Mouse (Mus musculus) midbrain, embryonic 16.5 days (tissue): Measurements from ENCODE around the gene Klre1. TPM values are rescaled to one million over a fixed set of nuclear protein-coding genes. Genes with fewer than 3 reads are reported as not detected.
"Not testable (repeated sequence)": the region's sequence is repeated elsewhere in the genome, so short reads cannot be mapped to it uniquely, and the experiment has no call there.

Experiments
- ATAC-seq: fragments of 200-750 bp; cut with Nextera tagmentation; 2 replicates; pipeline ENCODE4 v1.8.0; 2017; ENCODE audit warnings: moderate TSS enrichment
- H3K27ac ChIP-seq: fragments of 300-500 bp; sonication (generic); 2 replicates; pipeline ENCODE4 v1.5.1; 2014; ENCODE audit warnings: mild to moderate bottlenecking, low read length, mixed read lengths
- H3K27me3 ChIP-seq: fragments of 300-500 bp; sonication (generic); 2 replicates; pipeline ENCODE4 v1.6.1; 2014; ENCODE audit warnings: low read depth, low read length, mixed read lengths; ENCODE audit not compliant: control insufficient read depth, insufficient read depth
- H3K36me3 ChIP-seq: fragments of 300-500 bp; sonication (generic); 2 replicates; pipeline ENCODE4 v1.6.1; 2014; ENCODE audit warnings: mild to moderate bottlenecking, low read length, moderate library complexity, mixed read lengths; ENCODE audit not compliant: control insufficient read depth, insufficient read depth
- H3K4me1 ChIP-seq: fragments of 300-500 bp; sonication (generic); 2 replicates; pipeline ENCODE4 v1.6.1; 2014; ENCODE audit warnings: mild to moderate bottlenecking, low read length, mixed read lengths; ENCODE audit not compliant: control insufficient read depth, insufficient read depth
- H3K4me2 ChIP-seq: fragments of 300-500 bp; sonication (generic); 2 replicates; pipeline ENCODE4 v1.6.1; 2014; ENCODE audit warnings: mild to moderate bottlenecking, low read length, mixed read lengths
- H3K4me3 ChIP-seq: fragments of 300-500 bp; sonication (generic); 2 replicates; pipeline ENCODE4 v1.5.1; 2014; ENCODE audit warnings: low read depth, mild to moderate bottlenecking, low read length, moderate library complexity, mixed read lengths
- H3K9ac ChIP-seq: fragments of 300-500 bp; sonication (generic); 2 replicates; pipeline ENCODE4 v1.6.1; 2014; ENCODE audit warnings: low read depth, low read length, mixed read lengths
- H3K9me3 ChIP-seq: fragments of 300-500 bp; sonication (generic); replicated peaks from 2 replicates; pipeline ENCODE4 v1.6.1; 2014; ENCODE audit warnings: mild to moderate bottlenecking, low read length, mixed read lengths; ENCODE audit not compliant: control insufficient read depth, poor library complexity, severe bottlenecking
- WGBS: fragments of 180-500 bp; shearing (Covaris S2); extraction: QIAGEN DNeasy Blood & Tissue Kit; methylation state at CpG from one replicate; pipeline ENCODE4 v1.1.7; 2014; 5-methylcytosine and 5-hydroxymethylcytosine counted together
- polyA plus RNA-seq: library from polyadenylated mRNA; unstranded; fragments of >200 nt; fragmentation: Nextera tagmentation; extraction: Ambion mirVana; gene quantifications from 2 replicates; pipeline ENCODE4 v1.2.1, GENCODE M21; 2015

The Klre1 gene
- polyA plus RNA-seq, 1 experiment from 2014 or later, result not detected

- H3K4me2 ChIP-seq, result no peak overlapping the region
- no peaks in the 10 kb centered on the region for H3K36me3 ChIP-seq
- H3K9me3 ChIP-seq, result no peaks in the 10 kb centered on the region
- H3K27ac ChIP-seq, result no peak overlapping the region
- H3K4me1 ChIP-seq, result no peaks in the 10 kb centered on the region
- no peaks in the 10 kb centered on the region for H3K27me3 ChIP-seq
- ATAC-seq, result no peak
- H3K4me3 ChIP-seq, result no peak overlapping the region
- WGBS, result 88% methylated on average over 2 of the region's 2 CpGs
- no peak overlapping the region for H3K9ac ChIP-seq
Observed at GRCm38 (mm10) chr6:129565257-129565656, 12.4 kb upstream of the Klre1 start.

- Histone ChIP-seq H3K36me3 (no peaks in the 10 kb centered on the region), H3K4me3 (no peak overlapping the region), H3K27me3 (no peaks in the 10 kb centered on the region), H3K4me1 (no peaks in the 10 kb centered on the region), H3K4me2 (no peak overlapping the region), H3K9me3 (no peaks in the 10 kb centered on the region), H3K27ac (no peak overlapping the region), H3K9ac (no peak overlapping the region)
- ATAC-seq, result no peak
- 41% methylated on average over 2 of the region's 2 CpGs for WGBS
Observed at GRCm38 (mm10) chr6:129575315-129575714, 2.4 kb upstream of the Klre1 start.

DNA sequence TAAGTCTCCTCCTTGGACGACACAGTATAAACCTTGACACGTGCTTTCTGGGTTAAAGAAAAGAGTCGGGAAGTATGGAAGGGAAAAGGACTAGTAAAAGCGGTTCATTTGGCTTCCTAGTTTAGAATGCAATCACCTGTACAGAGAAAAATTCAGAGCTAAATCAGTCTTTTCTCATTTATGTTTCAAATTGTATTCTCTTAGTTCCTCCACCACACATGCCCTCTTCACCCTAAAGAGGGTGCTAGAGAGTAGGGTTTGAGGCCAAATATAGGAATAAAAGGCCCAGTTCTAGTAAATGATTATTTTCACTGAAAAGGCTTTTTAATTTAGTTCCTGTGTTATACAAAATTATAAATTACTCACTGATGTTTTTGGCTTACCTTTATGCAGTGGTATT, 3.6 kb downstream of the Klre1 start:
- no peak overlapping the region for H3K27ac ChIP-seq
- no peak for ATAC-seq

GRCm38 (mm10) chr6:129581896-129582295, 4.2 kb downstream of the Klre1 start:
- Histone ChIP-seq H3K9me3 (no peaks in the 10 kb centered on the region), H3K36me3 (no peaks in the 10 kb centered on the region), H3K9ac (no peak overlapping the region), H3K4me3 (no peak overlapping the region), H3K4me1 (no peaks in the 10 kb centered on the region), H3K27ac (no peak overlapping the region), H3K4me2 (no peak overlapping the region), H3K27me3 (no peaks in the 10 kb centered on the region)
- ATAC-seq, result no peak
- 87% methylated on average over 4 of the region's 4 CpGs for WGBS

More for the DNA sequence above, 3.6 kb downstream of the Klre1 start:
- Histone ChIP-seq H3K27me3 (no peaks in the 10 kb centered on the region), H3K36me3 (no peaks in the 10 kb centered on the region), H3K4me2 (no peak overlapping the region), H3K9ac (no peak overlapping the region), H3K9me3 (no peaks in the 10 kb centered on the region), H3K4me1 (no peaks in the 10 kb centered on the region), H3K4me3 (no peak overlapping the region)
- 67% methylated on average over 4 of the region's 4 CpGs for WGBS

DNA sequence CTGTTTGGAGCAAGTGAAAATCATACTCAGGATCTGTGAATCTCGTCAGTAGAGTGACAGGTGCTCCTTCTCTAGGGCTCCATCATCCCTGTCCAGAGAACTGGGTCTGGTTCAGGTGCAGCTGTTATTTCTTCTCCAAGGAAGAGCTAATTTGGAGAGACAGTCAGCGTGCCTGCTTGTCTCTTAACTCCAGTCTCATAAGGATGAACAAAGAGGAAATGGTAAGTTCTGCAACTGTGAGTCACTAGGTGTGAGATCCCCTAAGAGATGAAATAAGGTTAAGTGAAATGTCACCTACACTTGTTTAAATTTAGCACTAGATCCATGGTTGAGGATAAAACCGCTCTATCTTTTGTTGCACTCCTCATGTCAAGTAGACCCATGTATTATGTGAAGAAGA, 5.3 kb downstream of the Klre1 start:
- no peak overlapping the region for H3K4me2 ChIP-seq
- no peaks in the 10 kb centered on the region for H3K27me3 ChIP-seq
- no peak overlapping the region for H3K4me3 ChIP-seq
- no peak overlapping the region for H3K27ac ChIP-seq
- 78% methylated on average over 3 of the region's 3 CpGs for WGBS
- H3K9me3 ChIP-seq, result no peaks in the 10 kb centered on the region
- H3K4me1 ChIP-seq, result no peaks in the 10 kb centered on the region
- no peak for ATAC-seq
- no peaks in the 10 kb centered on the region for H3K36me3 ChIP-seq
- H3K9ac ChIP-seq, result no peak overlapping the region

DNA sequence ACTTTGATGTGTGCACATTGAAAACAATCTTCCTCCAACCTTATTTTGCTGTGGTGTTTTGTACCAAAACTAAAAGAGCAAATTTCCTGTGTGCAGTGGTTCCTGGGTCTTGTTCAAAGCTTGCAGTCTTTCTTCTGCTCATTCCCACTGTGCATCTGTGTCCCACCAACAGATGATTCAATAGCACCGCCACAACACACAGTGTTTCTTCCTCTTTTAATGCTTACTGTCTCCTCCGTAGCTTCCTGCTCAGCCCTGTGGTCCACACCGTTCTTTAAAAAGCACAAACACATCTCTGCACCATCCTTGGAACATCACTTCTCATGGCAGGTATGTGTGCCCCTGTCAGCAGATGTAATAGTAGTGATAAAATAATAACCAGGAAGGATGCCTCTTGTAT, 13.8 kb downstream of the Klre1 start, which contains the start of gene Klrd1:
TSS of gene Klrd1 (plus strand) at position 275 of the 400 bp plus-strand sequence.
- no peak within 1 kb of the TSS for H3K9ac ChIP-seq
- H3K27ac ChIP-seq, result no peak within 1 kb of the TSS
- 80% methylated on average over 3 of the region's 3 CpGs for WGBS
- H3K27me3 ChIP-seq, result no peaks in the 10 kb centered on the region
- no peaks in the 10 kb centered on the region for H3K36me3 ChIP-seq
- H3K4me3 ChIP-seq, result no peak within 1 kb of the TSS
- H3K9me3 ChIP-seq, result no peaks in the 10 kb centered on the region
- no peak for ATAC-seq
- no peaks in the 10 kb centered on the region for H3K4me1 ChIP-seq
- H3K4me2 ChIP-seq, result no peak within 1 kb of the TSS

DNA sequence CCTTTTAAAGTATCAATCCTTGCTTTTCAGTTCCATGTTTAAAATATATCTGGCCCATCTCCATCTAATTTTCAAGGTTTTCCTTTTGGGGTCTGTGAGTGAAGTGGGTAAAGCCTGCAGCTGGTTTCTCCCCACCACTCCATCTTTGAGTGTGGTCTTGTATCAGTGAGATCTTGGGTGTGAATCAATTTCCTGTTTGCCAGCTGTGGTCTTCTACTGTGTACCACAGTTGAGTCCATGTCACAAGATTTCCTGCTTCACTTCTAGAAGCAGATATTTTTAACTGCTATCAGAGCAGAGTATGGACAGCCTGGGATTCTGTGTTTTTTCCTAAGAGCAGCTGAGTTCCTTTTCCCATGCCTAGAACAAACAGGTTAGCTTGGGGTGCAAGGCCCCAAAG, 30.7 kb downstream of the Klre1 start:
- Histone ChIP-seq H3K9ac (no peak overlapping the region), H3K36me3 (no peaks in the 10 kb centered on the region), H3K9me3 (no peaks in the 10 kb centered on the region), H3K27me3 (no peaks in the 10 kb centered on the region), H3K4me3 (no peak overlapping the region), H3K4me2 (no peak overlapping the region), H3K27ac (no peak overlapping the region), H3K4me1 (no peaks in the 10 kb centered on the region)
- no peak for ATAC-seq

DNA sequence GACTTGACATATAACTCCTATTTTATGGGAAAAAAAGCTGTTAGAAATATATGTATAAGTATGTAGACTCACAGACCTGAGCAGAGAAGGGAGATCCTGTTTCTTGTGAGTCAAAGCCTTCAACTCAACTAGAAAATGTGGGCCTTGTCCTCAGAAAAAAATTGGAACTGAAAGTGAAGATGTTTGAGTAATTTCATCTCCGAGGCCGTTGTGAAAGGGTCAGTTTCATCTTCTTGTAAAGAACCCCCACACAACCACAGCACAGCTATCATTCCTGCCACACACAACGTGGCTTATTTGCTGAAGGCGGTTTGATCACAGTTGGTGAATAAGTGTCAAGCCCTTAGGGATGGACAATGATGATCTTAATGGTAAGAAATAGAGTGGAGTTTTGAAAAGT, 46.0 kb downstream of the Klre1 start, which contains the start of gene Klrk1:
TSS of gene Klrk1 (minus strand) at position 130 of the 400 bp plus-strand sequence.
- WGBS, result 79% methylated on average over 4 of the region's 4 CpGs
- no peak for ATAC-seq
- Histone ChIP-seq H3K36me3 (no peaks in the 10 kb centered on the region), H3K27ac (no peak within 1 kb of the TSS), H3K9ac (no peak within 1 kb of the TSS), H3K4me3 (no peak within 1 kb of the TSS), H3K4me2 (no peak within 1 kb of the TSS), H3K27me3 (no peaks in the 10 kb centered on the region), H3K4me1 (no peaks in the 10 kb centered on the region), H3K9me3 (no peaks in the 10 kb centered on the region)

DNA sequence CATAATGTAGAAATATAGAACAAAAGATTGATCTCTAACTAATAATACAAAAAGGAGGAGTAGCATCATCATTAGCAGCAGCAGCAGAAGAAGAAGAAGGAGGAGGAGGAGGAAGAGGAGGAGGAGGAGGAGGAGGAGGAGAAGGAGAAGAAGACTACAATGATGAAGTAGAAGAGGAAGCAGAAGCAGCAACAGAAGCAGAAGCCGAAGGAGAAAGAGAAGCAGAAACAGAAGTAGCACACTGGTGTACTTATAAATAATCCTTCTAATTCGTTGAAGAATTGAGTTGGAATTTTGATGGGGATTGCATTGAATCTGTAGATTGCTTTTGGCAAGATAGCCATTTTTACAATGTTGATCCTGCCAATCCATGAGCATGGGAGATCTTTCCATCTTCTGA, 53.3 kb downstream of the Klre1 start:
- H3K36me3 ChIP-seq, result not testable (repeated sequence)
- 92% methylated on average over 2 of the region's 2 CpGs for WGBS

More for the DNA sequence above, 53.3 kb downstream of the Klre1 start:
- H3K4me1 ChIP-seq, ATAC-seq, H3K4me2 ChIP-seq, H3K4me3 ChIP-seq, H3K9ac ChIP-seq, H3K9me3 ChIP-seq, H3K27me3 ChIP-seq, H3K27ac ChIP-seq: not testable (repeated sequence)
